Comparison of ENCODE assay signal across 28 mouse cellular contexts in the genomic region with DNA sequence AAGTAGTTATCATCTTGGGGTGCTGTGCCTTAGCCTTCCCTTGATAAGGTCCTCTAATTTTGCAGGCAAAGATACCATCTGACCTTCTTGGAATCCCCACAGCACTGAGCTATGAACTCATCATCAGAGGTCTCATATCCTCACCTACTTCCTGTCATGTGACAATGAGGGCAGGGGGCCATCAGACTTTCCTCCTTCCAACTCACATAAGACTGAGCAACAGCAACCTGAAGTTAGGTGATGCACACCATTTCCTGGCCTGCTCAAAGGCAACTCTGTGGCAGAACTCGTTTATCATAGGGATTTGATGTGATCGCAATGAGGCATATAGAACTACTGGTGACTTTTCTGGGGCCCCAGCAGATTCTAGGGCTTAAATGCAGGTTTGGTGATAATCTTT. TPM values are rescaled to one million over a fixed set of nuclear protein-coding genes. Genes with fewer than 3 reads are reported as not detected.
A peak's percentile ranks its signal among the peaks of the same experiment; 100 is the strongest.
DNase-seq lines count a peak whose midpoint lies in the region; ATAC-seq and TF ChIP-seq lines count a peak whose summit lies in the region.
"Had no signal": no experiment of that assay in that cellular context is flagged by ENCODE, and none has a peak within 500 bp of the region (broad histone marks: within the 10 kb centered on the region; RNA-seq: fewer than 3 reads in every experiment).

No protein-coding gene starts in this region.

- DNase-seq in kidney, adult 2 months, result no peak
- no peak for DNase-seq in kidney, adult 9 months
- peak; percentile 38 for DNase-seq in thymus, postnatal 4 days
- no peak for DNase-seq in thymus, postnatal 25 days
- DNase-seq in spleen, adult 18-20 months, result no peak
- DNase-seq: adrenal gland, adult 2 months; adrenal gland, postnatal 14 days; B cell, adult 2 months; cerebellum, adult 11 months; cerebellum, adult 2 months; cerebellum, postnatal 10 days; cerebellum, postnatal 36 days; embryo, embryonic 11 days; gastrocnemius, postnatal 25 days; heart, adult 18-20 months; heart, postnatal 10 days; heart, postnatal 36 days had no signal

- H3K27me3 ChIP-seq in kidney, adult 2 months (replicated peaks; ENCODE audit: control insufficient read depth, insufficient read depth, low read length), result no peaks in the 10 kb centered on the region
- H3K27me3 ChIP-seq: embryonic facial prominence, embryonic 13.5 days; forebrain, embryonic 12.5 days; forebrain, embryonic 15.5 days; heart, embryonic 15.5 days; hindbrain, embryonic 13.5 days had no signal

- peak overlapping the region; percentile 1; the same call in 1 of the 2 replicates for H3K27ac ChIP-seq in kidney, adult 2 months (ENCODE audit: insufficient read depth, low read depth, low read length)
- H3K27ac ChIP-seq: embryonic facial prominence, embryonic 10.5 days; embryonic facial prominence, embryonic 13.5 days; forebrain, embryonic 12.5 days; forebrain, embryonic 15.5 days; heart, embryonic 15.5 days; hindbrain, embryonic 10.5 days; hindbrain, embryonic 13.5 days had no signal

- H3K36me3 ChIP-seq in kidney, adult 2 months (ENCODE audit: control insufficient read depth, insufficient read depth, low read length), result no peaks in the 10 kb centered on the region; the same call in 1 of the 2 replicates
- H3K36me3 ChIP-seq: embryonic facial prominence, embryonic 10.5 days; embryonic facial prominence, embryonic 13.5 days; forebrain, embryonic 12.5 days; forebrain, embryonic 15.5 days; heart, embryonic 12.5 days; heart, embryonic 15.5 days; hindbrain, embryonic 10.5 days; hindbrain, embryonic 13.5 days had no signal

- 90% methylated on average over 2 of the region's 2 CpGs for WGBS in kidney, adult 2 months

- H3K4me3 ChIP-seq in kidney, adult 2 months (ENCODE audit: insufficient read depth, low read depth, low read length), result no peak overlapping the region
- H3K4me3 ChIP-seq: embryonic facial prominence, embryonic 10.5 days; embryonic facial prominence, embryonic 13.5 days; erythroblast, embryonic 14.5 days; forebrain, embryonic 12.5 days; forebrain, embryonic 15.5 days; heart, embryonic 12.5 days; heart, embryonic 15.5 days; hindbrain, embryonic 10.5 days; hindbrain, embryonic 13.5 days had no signal

- H3K4me1 ChIP-seq in kidney, adult 2 months (ENCODE audit: control insufficient read depth, insufficient read depth, low read length), result peaks cover 57% of the 10 kb centered on the region
- H3K4me1 ChIP-seq: embryonic facial prominence, embryonic 10.5 days; embryonic facial prominence, embryonic 13.5 days; forebrain, embryonic 12.5 days; forebrain, embryonic 15.5 days; heart, embryonic 12.5 days; heart, embryonic 15.5 days; hindbrain, embryonic 10.5 days; hindbrain, embryonic 13.5 days had no signal

- TF ChIP-seq POLR2A in kidney, adult 2 months (IDR thresholded peaks at IDR 0.05; ENCODE audit: low read depth, low read length), result no peak

- peak; percentile 41 for ATAC-seq in activated CD4-positive, CD25-positive, alpha-beta regulatory T cell, adult 4 months
- ATAC-seq: forebrain, embryonic 15.5 days; hindbrain, embryonic 16.5 days had no signal

- TF ChIP-seq CTCF in kidney, adult 2 months (conservative IDR thresholded peaks at IDR 0.05; ENCODE audit: insufficient read depth, insufficient read length, low read depth, low read length), result no peak

RNA-seq across cellular contexts. Expression of gene Slc6a18, which starts 4.4 kb away (rescaled TPM):
- polyA plus RNA-seq in kidney, adult 2 months (2012; rRNA removed), result 438 and 863 TPM in 2 replicates
- polyA plus RNA-seq in activated CD4-positive, CD25-positive, alpha-beta regulatory T cell, adult 4 months (2017; shearing (Covaris generic)), result not detected
- polyA plus RNA-seq: adrenal gland, adult 2 months; cerebellum, adult 2 months; embryonic facial prominence, embryonic 10.5 days; embryonic facial prominence, embryonic 13.5 days; erythroblast, embryonic 14.5 days; forebrain, embryonic 12.5 days; forebrain, embryonic 15.5 days; heart, embryonic 12.5 days; heart, embryonic 15.5 days; hindbrain, embryonic 10.5 days; hindbrain, embryonic 13.5 days; hindbrain, embryonic 16.5 days had no signal

RNA-seq across cellular contexts. Expression of gene Slc6a19, which starts 22.4 kb away (rescaled TPM):
- 884 and 1,011 TPM in 2 replicates for polyA plus RNA-seq in kidney, adult 2 months (2012; rRNA removed)
- polyA plus RNA-seq in activated CD4-positive, CD25-positive, alpha-beta regulatory T cell, adult 4 months (2017; shearing (Covaris generic)), result under 1 TPM in 1 of 2 experiments, not detected in 1; 0.26 TPM
- polyA plus RNA-seq: embryonic facial prominence, embryonic 13.5 days; erythroblast, embryonic 14.5 days; heart, embryonic 12.5 days; heart, embryonic 15.5 days had no signal

RNA-seq across cellular contexts. Expression of gene Slc12a7, which starts 50.7 kb away (rescaled TPM):
- polyA plus RNA-seq in kidney, adult 2 months (2012; rRNA removed), result 104 and 109 TPM in 2 replicates
- 10 to 100 TPM; 30.3 to 34.9 TPM for polyA plus RNA-seq in activated CD4-positive, CD25-positive, alpha-beta regulatory T cell, adult 4 months (2017; shearing (Covaris generic))

RNA-seq across cellular contexts. Expression of gene Tert, which starts 55.5 kb away (rescaled TPM):
- 6.4 and 7.4 TPM in 2 replicates for polyA plus RNA-seq in kidney, adult 2 months (2012; rRNA removed)
- polyA plus RNA-seq in activated CD4-positive, CD25-positive, alpha-beta regulatory T cell, adult 4 months (2017; shearing (Covaris generic)), result 1 to 10 TPM; 2.4 to 2.8 TPM
- polyA plus RNA-seq: erythroblast, embryonic 14.5 days had no signal

Comparison
In these comparisons a context has a peak if more than half of its experiments do, and no peak if none do; other contexts are left out.
1. RNA of gene Slc6a18, which starts 4.4 kb away (polyA plus RNA-seq): 438 to 863 TPM in kidney, adult 2 months; not detected in activated CD4-positive, CD25-positive, alpha-beta regulatory T cell, adult 4 months; every median in the first group is over 100 times any median in the second.
2. RNA of gene Slc6a19, which starts 22.4 kb away (polyA plus RNA-seq): 884 to 1,011 TPM in kidney, adult 2 months; 0.26 TPM in activated CD4-positive, CD25-positive, alpha-beta regulatory T cell, adult 4 months; every median in the first group is over 100 times any median in the second.